Mouse (Mus musculus): ENCODE data around the gene Prpf8.

- TF ChIP-seq POLR2A (IDR thresholded peaks at IDR 0.05; ENCODE audit: insufficient read depth, low read depth, low read length) (no peak), CTCF (IDR thresholded peaks at IDR 0.05; ENCODE audit: insufficient read depth, low read depth, low read length) (no peak)
Measured at GRCm38 (mm10) chr11:75452812-75453557, 33.6 kb upstream of the Prpf8 start.

All from olfactory bulb, adult 2 months (tissue).